Mouse (Mus musculus): ENCODE results near the gene Atp7a. TPM values are rescaled to one million over a fixed set of nuclear protein-coding genes. Genes with fewer than 3 reads are reported as not detected.

Gene Atp7a
- total RNA-seq, 2 experiments from 2014 or later: 7.7 to 8.1 TPM

DNA sequence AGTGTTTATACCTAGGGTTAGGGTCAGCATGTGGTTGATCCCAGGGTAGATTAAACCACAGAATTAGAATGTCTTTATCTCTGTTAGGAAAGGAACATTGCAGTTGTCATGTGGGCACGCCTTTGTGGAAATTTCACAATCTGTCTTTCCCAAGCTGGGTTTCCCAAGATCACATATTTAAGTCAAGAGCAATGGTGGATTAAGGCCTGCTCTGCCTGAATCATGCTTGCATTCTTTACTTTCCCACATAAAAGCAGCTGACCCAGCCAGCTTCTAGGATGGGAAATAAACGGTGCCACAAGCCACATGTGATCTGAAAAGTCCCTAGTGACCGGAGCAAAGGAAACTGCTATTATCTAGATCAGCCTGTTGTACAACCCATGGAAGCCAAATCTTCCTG lies 122.4 kb downstream of the Atp7a start:
- intact Hi-C loops (cut with DNase I): no loop called here
- no peak for DNase-seq (ENCODE audit: extremely low spot score in 1 of 2, low spot score in 2 of 2)

GRCm38 (mm10) chrX:106154180-106154586 lies 127.1 kb downstream of the Atp7a start:
- DNase-seq (ENCODE audit: extremely low spot score in 1 of 2, low spot score in 2 of 2): no peak
- intact Hi-C loops (cut with DNase I): no loop called here

DNA sequence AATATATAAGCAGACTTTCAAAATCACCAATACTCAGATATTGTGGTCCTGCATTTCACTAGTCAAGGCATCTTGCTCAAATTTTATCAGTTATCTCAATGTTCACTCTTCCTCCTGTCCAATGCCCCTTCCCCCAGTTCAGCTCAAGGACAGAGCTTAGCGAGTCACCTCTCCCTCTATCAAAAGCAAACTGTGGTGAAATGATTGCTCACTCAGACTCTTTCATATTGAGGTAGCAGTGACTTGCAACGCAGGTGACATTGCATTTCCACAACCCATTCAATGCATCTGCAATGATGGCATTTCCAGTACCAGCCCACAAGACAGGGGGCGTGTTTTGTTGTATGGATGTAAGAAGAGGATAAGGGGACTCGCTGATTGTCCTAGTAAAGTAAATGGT lies 128.8 kb downstream of the Atp7a start:
- no peak for DNase-seq (ENCODE audit: extremely low spot score in 1 of 2, low spot score in 2 of 2)
- intact Hi-C loops (cut with DNase I): no loop called here

DNA sequence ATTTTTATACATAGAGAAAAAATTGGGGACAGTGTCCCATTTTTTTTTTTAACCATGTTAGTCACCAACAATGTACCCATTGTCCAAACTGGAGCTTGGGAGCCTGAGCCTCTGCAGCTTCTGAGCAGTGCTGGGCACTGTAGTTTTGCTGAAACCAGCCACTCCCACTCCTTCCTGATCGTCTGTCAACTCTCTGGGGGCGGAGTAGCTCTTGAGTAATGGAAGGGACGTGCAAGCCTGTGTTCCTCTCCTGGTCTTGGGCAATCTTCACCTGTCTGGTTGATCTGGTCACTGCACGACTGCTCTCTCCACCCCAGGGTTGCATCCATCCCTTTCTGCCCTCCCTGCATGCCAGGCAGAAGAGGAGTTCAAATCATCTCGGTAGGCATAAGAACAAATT lies 136.9 kb downstream of the Atp7a start:
- intact Hi-C loops (cut with DNase I): no loop called here
- no peak for DNase-seq (ENCODE audit: extremely low spot score in 1 of 2, low spot score in 2 of 2)

DNA sequence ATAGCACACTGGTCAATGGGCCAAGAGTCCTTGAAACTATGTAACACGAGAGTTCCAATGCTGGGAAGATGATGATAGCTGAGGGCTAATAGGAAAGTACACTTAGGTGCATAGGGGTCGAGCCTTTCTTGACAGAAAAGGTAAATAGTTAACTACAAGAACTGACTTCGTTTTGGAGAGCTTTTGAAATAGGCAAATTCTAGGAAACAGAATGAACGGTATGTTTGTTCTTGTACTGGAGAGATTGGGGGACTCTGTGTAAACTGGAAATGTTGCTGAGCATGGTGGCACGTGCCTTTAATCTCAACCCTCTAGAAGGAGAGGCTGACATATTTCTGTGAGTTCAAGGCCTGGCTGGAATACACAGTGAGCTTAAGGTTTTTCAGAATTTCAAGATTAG lies 137.5 kb downstream of the Atp7a start:
- no peak for DNase-seq (ENCODE audit: extremely low spot score in 1 of 2, low spot score in 2 of 2)
- intact Hi-C loops (cut with DNase I): no loop called here

- no peak for DNase-seq (ENCODE audit: extremely low spot score in 1 of 2, low spot score in 2 of 2)
- intact Hi-C loops (cut with DNase I): no loop called here
These were observed 138.0 kb downstream of the Atp7a start for GRCm38 (mm10) chrX:106165089-106165488.

DNA sequence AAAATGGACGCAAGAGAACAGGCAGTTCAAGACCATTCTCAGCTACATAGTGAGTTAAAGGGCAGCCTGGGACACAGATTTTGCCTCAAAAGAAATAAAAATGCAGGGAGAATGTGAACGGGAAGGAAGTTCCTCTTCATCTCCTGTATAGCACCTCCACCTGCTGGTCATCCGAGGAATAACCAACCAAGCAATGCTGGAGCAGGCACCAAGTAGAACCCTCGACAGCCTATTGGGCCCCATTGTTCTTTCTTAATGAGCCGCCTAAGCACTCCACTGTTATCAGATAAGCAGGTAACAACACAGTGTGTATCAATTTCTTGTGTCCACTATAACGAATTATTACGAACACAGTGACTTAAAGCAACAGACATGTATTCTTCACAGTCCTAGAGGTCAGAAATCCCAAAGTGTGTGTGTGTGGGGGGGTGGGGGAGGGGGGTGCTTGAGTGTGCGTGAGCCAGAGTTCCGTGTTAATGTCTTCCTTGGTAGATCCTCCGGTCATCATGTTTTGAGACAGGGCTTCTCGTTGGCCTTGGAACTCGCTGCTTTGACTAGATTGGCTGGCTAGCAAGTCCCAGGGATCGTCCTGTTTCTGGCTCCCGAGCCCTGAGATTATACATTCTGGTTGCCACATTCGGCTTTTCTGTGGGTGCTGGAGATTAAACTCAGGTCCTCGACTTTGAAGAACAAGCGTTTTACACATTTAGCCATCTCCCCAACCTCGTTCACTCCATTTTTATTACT lies 144.2 kb downstream of the Atp7a start:
- intact Hi-C loops (cut with DNase I): loop anchor here (2.0 kb wide), 1 partner anchor 144 kb away; the partner anchor contains the start of gene Atp7a
- peak; percentile 63 to 73 for DNase-seq (ENCODE audit: extremely low spot score in 1 of 2, low spot score in 2 of 2)

GRCm38 (mm10) chrX:106171853-106172154 lies 144.7 kb downstream of the Atp7a start:
- intact Hi-C loops (cut with DNase I): loop anchor here (2.0 kb wide), 1 partner anchor 145 kb away; the partner anchor contains the start of gene Atp7a

More at GRCm38 (mm10) chrX:106171853-106172154, 144.7 kb downstream of the Atp7a start:
- DNase-seq (ENCODE audit: extremely low spot score in 1 of 2, low spot score in 2 of 2): no peak

Other genes starting within 250 kb of the Atp7a start
- gene Atrx, start 97.9 kb upstream of the Atp7a start, total RNA-seq (2021): 100 to 1,000 TPM; 216 to 220 TPM
- 10 to 100 TPM; 10.1 to 14.5 TPM for gene Magt1, start 15.4 kb upstream of the Atp7a start, total RNA-seq (2021)
- 100 to 1,000 TPM; 354 to 375 TPM for gene Cox7b, start 11.6 kb upstream of the Atp7a start, total RNA-seq (2021)
- 1 to 10 TPM; 1.2 to 1.4 TPM for gene Tlr13, start 115.9 kb downstream of the Atp7a start, total RNA-seq (2021)
- 100 to 1,000 TPM; 307 to 351 TPM for gene Pgk1, start 159.8 kb downstream of the Atp7a start, total RNA-seq (2021)
- gene Taf9b, start 193.9 kb downstream of the Atp7a start, total RNA-seq (2021): 10 to 100 TPM; 27.2 to 29.1 TPM
- not detected for gene Fnd3c2, start 228.1 kb downstream of the Atp7a start, total RNA-seq (2021)

Data from left cerebral cortex, postnatal 10 days (tissue).